Mouse (Mus musculus): ENCODE data around the gene Pdxdc1. TPM values are rescaled to one million over a fixed set of nuclear protein-coding genes. Genes with fewer than 3 reads are reported as not detected.

The Pdxdc1 gene
- polyA plus RNA-seq, 1 experiment: 26.7 TPM

DNA sequence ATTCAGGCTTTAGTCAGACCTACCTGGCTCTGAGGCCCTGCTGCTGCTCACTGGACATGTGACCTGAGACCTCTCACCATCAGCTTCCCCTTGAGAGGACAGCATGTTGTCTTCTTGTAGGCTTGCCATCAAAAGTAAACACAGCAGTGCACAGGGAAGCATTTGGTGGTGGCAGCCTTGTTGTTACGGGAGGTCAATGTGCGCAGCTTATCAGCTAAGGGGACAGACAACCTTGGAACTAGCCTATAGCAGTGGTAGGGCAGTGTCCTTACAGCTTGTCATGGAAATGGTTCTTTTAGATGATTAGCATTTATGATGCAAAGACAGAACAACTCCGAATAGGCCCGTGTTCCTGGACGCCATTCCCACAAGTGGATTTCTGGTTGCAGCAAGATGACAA lies 68.5 kb downstream of the Pdxdc1 start:
- TF ChIP-seq GATA1 (IDR thresholded peaks at IDR 0.05; ENCODE audit: low read length): no peak

DNA sequence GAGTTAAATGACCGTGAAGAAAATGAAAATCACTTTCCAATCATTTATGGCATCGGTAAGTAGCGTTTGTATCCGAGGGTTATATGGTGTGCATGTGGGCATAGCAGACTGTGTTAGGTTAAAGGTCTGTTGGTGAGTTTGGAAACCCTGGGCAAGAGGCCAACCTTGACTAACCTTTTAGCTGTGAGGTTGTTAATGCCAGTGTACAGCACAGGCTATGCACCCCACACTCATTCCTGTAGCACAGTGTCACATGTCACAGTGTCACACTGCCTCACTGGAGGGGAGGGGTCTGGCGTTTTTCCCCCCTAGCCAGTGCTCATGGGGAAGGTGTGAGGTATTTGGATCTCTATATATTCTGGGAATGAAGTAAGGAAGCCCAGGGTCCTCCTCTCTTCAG lies 71.3 kb downstream of the Pdxdc1 start:
- TF ChIP-seq GATA1 (IDR thresholded peaks at IDR 0.05; ENCODE audit: low read length): no peak

DNA sequence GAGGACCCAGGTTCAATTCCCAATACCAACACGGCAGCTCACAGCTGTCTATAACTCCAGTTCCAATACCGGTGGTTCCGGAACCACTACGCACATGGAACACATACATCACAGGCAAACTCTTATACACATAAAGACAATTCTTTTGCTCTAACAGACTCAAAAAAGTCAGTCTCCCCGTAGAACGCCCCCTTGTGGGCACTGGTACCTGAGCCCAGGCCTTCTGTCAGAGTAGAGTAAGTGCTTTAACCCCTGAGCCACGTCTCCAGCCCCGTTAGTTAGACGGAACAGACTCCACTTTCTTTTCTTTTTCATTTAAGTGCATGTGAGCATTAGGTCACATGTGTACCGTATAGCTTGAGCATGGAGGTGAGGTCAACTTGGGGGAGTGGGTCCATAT lies 72.5 kb downstream of the Pdxdc1 start:
- TF ChIP-seq GATA1 (IDR thresholded peaks at IDR 0.05; ENCODE audit: low read length): no peak

DNA sequence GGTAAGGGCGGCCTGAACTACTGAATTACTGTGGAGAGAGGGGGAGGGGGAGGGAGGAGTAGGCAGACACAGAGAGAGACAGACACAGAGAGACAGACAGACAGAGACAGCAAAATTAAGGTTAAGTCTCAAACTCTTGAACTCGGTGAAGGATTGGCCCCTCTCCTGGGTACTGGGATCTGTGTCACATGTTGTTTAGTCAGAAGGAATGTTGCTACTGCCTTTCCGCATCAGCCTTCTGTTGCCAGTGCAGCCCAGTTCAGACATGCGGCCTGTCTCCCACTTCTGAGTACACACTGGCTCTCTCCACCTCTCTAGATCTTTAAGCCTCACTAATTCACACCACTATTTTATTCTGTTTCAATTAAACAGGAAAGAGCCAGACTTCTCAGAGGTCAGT lies 76.4 kb downstream of the Pdxdc1 start:
- no peak for TF ChIP-seq GATA1 (IDR thresholded peaks at IDR 0.05; ENCODE audit: low read length)

DNA sequence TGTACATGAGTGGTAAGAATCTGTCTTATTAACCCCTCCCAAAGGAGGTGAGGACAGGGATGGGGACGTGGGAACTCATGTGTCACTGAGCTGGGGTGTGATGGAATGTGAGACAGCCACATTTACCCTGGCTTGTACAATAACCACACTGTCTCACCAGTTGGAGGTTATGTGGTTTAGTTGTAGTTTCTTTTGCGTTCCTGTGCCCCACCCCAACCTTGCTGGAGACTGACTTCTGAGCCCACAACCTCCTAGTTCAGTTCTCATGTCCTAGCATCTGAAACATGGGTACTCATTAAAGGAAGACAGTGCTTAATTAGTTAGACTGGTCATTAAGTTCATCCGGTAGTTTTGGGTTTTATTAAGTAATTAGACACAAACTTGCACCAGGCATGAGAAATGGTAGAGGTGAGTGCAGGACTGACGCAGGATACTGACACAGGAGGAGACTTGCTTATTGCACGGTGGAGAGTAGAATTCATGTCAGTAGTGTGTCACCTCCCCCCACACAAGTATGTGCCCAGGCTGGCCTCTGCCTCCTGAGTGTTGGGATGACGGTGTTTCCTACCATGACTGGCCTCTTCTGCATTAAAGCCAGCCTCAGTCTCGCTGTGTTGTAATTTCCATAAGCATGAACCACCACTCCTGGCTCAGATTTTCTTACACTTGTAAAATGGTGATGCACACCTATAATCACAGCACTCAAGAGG lies 77.0 kb downstream of the Pdxdc1 start:
- no peak for TF ChIP-seq GATA1 (IDR thresholded peaks at IDR 0.05; ENCODE audit: low read length)

DNA sequence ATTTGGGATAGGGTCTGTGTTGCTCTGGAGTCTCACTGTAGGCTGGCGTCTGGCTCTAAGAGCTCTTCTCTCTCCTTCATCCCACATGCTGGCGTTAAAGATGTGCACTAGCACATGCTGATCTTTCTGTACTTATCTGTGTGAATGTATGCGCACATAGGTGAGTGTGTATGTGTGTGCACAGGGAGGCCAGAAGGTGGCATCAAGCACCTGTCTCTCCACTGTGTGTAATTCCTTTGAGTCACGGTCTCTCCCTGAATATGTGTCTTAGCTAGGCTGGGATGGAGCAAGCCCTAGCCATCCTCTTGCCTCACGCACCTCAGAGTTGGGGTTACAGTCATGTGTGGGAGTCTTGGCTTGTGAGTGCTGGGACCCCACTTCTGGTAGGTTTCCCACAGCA lies 82.2 kb downstream of the Pdxdc1 start:
- TF ChIP-seq GATA1 (IDR thresholded peaks at IDR 0.05; ENCODE audit: low read length): no peak

DNA sequence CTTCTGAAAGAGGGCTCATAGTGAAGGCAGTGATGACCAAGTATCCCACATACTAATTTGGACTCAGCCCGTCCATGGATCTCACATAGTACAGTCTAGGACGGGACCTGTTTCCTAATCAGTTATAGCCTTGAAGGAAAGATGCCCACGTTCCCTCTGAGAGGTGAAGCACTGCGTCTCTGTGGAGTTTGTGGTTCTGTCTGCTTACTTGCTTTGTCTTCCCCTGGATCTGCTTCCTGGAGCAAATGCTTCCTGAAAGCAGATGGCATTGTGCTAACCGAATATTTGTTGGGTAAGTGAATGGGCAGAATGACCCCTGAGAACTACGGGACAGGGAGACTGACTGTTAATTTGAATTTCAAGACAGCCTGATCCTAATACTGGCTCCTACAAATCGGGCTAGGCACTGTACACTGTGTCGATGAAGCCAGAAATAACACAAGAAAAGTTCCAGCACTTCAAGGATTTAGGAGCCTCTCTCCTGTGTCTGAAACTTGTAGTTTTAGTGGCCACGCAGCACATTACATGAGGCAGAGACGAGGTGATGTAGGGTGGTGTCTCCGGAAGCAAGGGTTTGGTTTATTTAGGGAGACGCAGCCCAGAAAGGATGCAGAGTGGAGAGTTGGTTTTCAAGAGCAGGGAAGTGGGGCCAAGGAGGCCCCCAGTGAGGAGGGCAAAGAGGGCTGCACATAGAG lies 83.0 kb downstream of the Pdxdc1 start:
- TF ChIP-seq GATA1 (IDR thresholded peaks at IDR 0.05; ENCODE audit: low read length): no peak

DNA sequence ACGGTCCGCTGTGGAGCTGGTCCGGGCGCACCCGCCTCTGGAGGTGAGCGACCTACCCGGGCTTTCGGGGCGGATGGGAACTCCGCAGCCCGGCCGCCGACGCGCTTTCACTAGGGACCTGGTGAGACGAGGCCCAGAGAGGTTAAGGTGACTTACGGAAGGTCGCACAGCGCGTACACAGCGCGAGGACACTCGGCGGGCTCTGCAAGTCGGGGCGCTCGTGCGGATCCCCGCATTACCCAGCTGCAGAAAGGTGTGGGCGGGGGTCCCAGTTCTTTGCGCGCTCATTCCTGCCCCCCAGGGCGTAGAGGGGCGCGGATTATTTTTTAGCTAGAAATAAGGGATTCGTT lies 83.6 kb downstream of the Pdxdc1 start:
- TF ChIP-seq GATA1 (IDR thresholded peaks at IDR 0.05; ENCODE audit: low read length): no peak

DNA sequence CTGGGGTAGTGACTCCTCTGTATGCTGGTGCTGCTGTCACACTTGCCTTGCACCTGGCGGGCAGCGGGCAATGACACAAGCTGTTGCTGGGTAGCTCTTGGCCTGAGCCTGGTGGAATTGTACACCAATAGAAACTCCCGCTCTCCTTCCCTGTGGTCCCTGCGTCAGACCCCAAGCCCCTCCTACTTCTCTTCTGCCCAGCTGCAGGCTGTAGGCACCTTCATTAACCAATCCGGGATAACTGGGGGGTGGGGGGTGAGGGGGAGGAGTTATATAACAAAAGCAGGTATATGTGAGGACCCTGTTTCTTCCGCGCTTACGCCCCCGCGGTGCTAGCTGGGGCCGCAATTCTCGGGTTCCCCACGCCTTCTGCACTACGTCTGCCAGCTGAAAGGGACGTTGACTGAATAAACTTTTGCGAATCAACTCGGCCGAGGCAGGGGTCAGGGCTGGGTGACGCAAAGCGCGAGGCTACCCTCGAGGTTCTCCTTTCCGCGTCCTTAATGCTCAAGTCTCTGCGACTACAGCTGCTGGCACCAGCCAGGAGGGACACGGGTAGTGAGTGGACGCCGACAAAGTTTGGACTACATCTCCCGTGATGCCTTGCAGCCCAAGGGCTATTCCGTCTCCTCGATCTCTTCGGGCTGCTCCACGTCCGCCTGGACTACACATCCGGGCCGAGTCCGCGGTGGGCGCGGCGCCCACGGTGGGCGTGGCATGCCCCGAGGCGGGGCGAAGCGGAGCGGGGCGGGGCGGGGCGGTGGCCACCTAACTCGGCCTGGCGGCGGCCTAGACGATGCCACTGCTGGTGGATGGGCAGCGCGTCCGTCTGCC lies 84.2 kb downstream of the Pdxdc1 start, which contains the start of gene Ntan1:
Ntan1 (plus strand) TSS at position 286 of the 834 bp plus-strand sequence.
- no peak for TF ChIP-seq GATA1 (IDR thresholded peaks at IDR 0.05; ENCODE audit: low read length)

DNA sequence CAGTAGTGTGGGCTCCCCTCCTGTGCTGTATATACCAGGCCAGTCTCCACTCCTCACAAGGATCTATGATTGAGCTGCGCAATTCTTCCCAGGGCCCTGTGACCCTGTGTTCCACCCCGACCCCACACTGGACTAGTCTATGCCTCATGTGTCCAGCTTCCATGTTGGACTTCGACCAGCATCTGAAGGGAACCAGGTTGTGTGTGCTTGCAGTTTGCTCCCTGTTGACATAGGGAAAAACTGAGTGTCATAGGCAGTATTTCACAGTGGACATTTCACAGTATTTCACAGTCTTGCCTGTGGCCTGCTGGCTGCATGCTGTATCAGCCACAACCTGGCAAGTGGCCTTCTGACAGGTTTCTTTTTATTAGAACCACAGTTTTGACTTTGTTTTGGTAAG lies 89.7 kb downstream of the Pdxdc1 start:
- no peak for TF ChIP-seq GATA1 (IDR thresholded peaks at IDR 0.05; ENCODE audit: low read length)

DNA sequence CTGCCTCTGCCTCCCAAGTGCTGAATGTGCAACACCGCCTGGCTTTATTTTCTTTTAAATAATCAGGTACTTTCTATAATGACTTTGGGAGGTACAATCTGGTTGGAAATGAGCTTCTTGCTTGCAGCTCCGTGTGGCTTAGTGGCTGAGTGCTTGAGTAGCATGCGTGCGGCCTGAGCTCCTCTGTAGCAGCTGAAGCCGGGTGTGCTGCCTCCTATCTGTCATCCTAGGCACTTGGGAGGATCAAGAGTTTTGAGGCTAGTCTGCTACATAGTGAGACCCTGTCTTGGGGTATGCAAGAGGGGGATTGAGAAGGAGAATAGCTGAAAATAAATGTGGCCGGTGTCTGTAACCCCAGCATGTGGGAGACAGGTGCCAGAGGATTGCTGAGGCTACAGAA lies 90.8 kb downstream of the Pdxdc1 start:
- TF ChIP-seq GATA1 (IDR thresholded peaks at IDR 0.05; ENCODE audit: low read length): no peak

DNA sequence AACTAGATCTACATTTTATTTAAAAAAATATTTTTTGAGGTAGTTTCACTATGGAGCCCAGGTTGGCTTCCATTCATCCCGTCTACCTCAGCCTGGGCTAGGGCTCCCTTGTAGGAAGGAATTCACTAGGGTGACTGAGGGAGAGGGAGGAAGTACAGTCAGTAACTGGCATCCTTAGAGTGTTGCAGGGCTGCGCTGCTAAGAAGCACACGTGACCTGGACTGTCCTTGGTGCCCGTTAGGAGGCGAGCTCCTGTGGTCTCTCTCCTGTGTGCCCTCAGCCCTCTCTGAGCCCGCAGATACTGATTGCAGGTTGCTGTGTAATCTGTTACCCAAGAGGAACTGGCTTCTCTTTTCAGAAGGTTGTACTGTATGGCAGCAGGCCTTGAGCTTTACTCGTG lies 94.5 kb downstream of the Pdxdc1 start:
- no peak for TF ChIP-seq GATA1 (IDR thresholded peaks at IDR 0.05; ENCODE audit: low read length)

DNA sequence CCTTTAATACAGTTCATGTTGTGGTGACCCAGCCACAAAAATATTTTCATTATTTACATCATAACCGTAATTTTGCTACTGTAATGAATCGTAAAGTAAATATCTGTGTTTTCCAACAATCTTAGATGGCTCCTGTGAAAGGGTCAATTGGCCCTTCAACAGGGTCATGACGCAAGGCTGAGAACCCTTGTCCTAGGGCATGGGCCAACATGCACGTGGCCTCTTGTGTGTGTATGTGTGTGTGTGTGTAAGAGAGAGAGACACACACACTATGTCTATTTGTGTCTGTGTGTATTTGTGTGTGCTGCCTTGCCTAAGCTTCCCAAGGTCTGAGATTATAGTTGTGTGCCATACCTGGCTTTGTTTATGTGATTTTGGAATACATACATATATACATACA lies 95.3 kb downstream of the Pdxdc1 start:
- no peak for TF ChIP-seq GATA1 (IDR thresholded peaks at IDR 0.05; ENCODE audit: low read length)

DNA sequence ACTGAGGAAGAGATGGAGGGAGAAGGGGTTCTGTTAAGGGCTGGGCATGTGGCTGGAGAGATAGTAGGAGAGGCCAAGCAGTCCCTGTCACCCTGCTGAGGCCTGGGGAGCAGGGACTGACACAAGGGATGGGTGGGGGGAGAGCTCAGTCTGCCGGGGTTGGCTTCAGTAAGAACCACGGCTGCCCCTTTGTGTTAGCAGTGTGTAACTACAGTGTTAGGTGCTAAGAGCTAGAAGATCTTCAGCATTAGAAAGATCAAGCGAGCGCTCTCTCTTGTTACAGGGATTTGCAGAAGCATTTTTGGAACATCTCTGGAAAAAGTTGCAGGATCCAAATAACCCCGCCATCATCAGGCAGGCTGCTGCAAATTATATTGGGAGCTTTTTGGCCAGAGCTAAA lies 98.3 kb downstream of the Pdxdc1 start:
- no peak for TF ChIP-seq GATA1 (IDR thresholded peaks at IDR 0.05; ENCODE audit: low read length)

DNA sequence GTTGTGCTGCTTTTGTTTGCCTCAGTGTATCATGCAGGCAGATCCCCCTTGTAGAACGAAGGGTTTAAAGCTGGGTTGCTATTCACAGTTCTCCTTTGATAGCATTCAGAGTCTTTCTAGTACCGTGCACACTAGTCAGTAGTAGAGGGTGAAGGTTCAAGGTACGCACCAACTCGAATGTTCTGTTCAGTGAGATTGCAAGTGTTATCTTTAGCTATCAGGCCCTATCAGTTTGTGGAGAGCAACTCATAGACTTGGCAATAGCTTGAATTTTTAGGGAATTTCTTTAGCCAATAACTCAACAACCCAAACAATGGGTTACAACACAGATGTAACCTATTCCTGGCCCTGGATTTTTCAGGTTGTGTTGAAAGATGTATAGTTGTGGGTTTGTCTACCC lies 101.7 kb downstream of the Pdxdc1 start:
- no peak for TF ChIP-seq GATA1 (IDR thresholded peaks at IDR 0.05; ENCODE audit: low read length)

DNA sequence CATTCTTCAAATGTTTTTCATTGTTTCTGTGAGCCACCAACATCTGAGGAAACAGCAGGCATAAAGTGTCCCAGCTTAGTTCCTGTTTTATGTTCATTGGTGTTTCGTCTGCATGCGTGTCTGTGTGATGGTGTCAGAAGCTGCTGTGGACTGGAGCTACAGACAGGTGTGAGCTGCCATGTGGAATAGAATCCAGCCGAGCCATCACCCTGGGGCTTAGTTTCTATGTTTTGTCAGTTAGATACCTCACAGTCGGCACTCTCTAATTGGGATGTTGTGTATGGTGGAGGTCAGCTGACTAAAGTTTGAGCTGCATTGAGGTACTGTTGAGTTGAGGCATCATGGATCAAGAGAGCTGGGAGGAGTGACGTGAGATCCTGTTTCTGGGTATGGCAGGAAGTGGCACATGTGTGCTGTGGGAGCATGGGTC lies 106.2 kb downstream of the Pdxdc1 start:
- no peak for TF ChIP-seq GATA1 (IDR thresholded peaks at IDR 0.05; ENCODE audit: low read length)
